In the genomic region with DNA sequence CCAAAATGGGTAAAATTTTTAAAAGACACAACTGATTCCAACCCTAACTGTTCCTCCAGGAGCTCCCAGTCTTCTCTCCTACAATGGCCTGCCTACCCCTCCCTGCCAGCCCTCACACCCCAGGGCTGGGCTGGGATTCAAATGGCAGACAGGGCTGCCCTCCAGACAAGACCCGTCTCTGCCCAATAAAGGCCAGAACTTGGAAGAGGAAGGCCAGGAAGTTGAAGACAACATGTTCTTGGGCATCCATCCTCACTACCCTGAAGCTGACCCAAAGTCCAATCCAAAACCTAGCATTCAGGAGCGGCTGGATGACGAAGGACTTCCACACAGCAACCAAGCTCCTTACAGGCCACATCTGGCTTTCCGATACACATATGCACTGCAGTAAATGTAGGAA, we compare ENCODE assay signal across 10 mouse cellular contexts.
DNase-seq lines count a peak whose midpoint lies in the region; ATAC-seq and TF ChIP-seq lines count a peak whose summit lies in the region.
"Had no signal": no experiment of that assay in that cellular context is flagged by ENCODE, and none has a peak within 500 bp of the region (broad histone marks: within the 10 kb centered on the region; RNA-seq: fewer than 3 reads in every experiment).

No protein-coding gene starts in this region.

- no peak for TF ChIP-seq EP300 in liver, postnatal 0 days (IDR thresholded peaks at IDR 0.05; ENCODE audit: low read depth)

- H3K4me1 ChIP-seq in liver, postnatal 0 days (ENCODE audit: insufficient read depth): peaks cover 51% of the 10 kb centered on the region
- H3K4me1 ChIP-seq in olfactory bulb, adult 2 months (ENCODE audit: control insufficient read depth, insufficient read depth, low read length): peaks cover 7% of the 10 kb centered on the region
- peaks cover 2% of the 10 kb centered on the region; the same call in 1 of the 2 replicates for H3K4me1 ChIP-seq in forebrain, embryonic 11.5 days (replicated peaks; ENCODE audit: control insufficient read depth, insufficient read depth, low read length)

- TF ChIP-seq POLR2A in olfactory bulb, adult 2 months (IDR thresholded peaks at IDR 0.05; ENCODE audit: insufficient read depth, low read depth, low read length): no peak

- TF ChIP-seq CTCF in liver, postnatal 0 days (IDR thresholded peaks at IDR 0.05; ENCODE audit: low read depth): no peak
- no peak for TF ChIP-seq CTCF in olfactory bulb, adult 2 months (IDR thresholded peaks at IDR 0.05; ENCODE audit: insufficient read depth, low read depth, low read length)

- 70% methylated on average over 4 of the region's 4 CpGs for WGBS in liver, postnatal 0 days (ENCODE audit: insufficient replicate concordance)
- WGBS in olfactory bulb, adult 2 months: 73% methylated on average over 4 of the region's 4 CpGs
- WGBS in forebrain, embryonic 11.5 days: 53% methylated on average over 4 of the region's 4 CpGs

- intact Hi-C loops in gastrocnemius, postnatal 14 days (cut with DNase I; ENCODE audit: low total_unique reads): no loop called here

- no peak overlapping the region for H3K9ac ChIP-seq in liver, postnatal 0 days (replicated peaks)
- no peak overlapping the region for H3K9ac ChIP-seq in forebrain, embryonic 11.5 days (ENCODE audit: low read length)
- H3K9ac ChIP-seq: liver, embryonic 12.5 days had no signal

- no peak overlapping the region for H3K4me3 ChIP-seq in liver, postnatal 0 days (ENCODE audit: low read depth, low read length)
- H3K4me3 ChIP-seq in olfactory bulb, adult 2 months (ENCODE audit: insufficient read depth, low read depth, low read length): no peak overlapping the region
- no peak overlapping the region for H3K4me3 ChIP-seq in forebrain, embryonic 11.5 days (ENCODE audit: low read depth, low read length)
- H3K4me3 ChIP-seq: liver, embryonic 12.5 days had no signal

- H3K36me3 ChIP-seq in liver, postnatal 0 days (replicated peaks; ENCODE audit: insufficient read depth, low read length): no peaks in the 10 kb centered on the region
- no peaks in the 10 kb centered on the region for H3K36me3 ChIP-seq in forebrain, embryonic 11.5 days (ENCODE audit: control insufficient read depth, insufficient read depth, low read length)
- H3K36me3 ChIP-seq: liver, embryonic 12.5 days had no signal

- H3K9me3 ChIP-seq in liver, postnatal 0 days (ENCODE audit: low read length): no peaks in the 10 kb centered on the region
- no peaks in the 10 kb centered on the region for H3K9me3 ChIP-seq in forebrain, embryonic 11.5 days (ENCODE audit: control insufficient read depth, low read length)
- H3K9me3 ChIP-seq: liver, embryonic 12.5 days had no signal

- peak; percentile 31 for DNase-seq in gastrocnemius, postnatal 14 days
- no peak for DNase-seq in gastrocnemius, postnatal 4 days (ENCODE audit: low spot score in 2 of 2)
- DNase-seq in liver, postnatal 0 days: no peak
- DNase-seq in liver: no peak
- DNase-seq in cerebellum, adult 9-11 months: peak; percentile 78
- no peak for DNase-seq in urinary bladder, postnatal 4 days (ENCODE audit: low spot score in 2 of 2)
- no peak for DNase-seq in forebrain, embryonic 11.5 days (ENCODE audit: low spot score)

- H3K27ac ChIP-seq in liver, postnatal 0 days (ENCODE audit: low read depth): peak overlapping the region; percentile 4; the same call in 1 of the 2 replicates
- H3K27ac ChIP-seq in olfactory bulb, adult 2 months (ENCODE audit: insufficient read depth, low read depth, low read length): peak overlapping the region; percentile 60; the same call in 1 of the 2 replicates
- H3K27ac ChIP-seq in forebrain, embryonic 11.5 days (ENCODE audit: low read depth, low read length): no peak overlapping the region
- H3K27ac ChIP-seq: kidney, postnatal 0 days; liver, embryonic 12.5 days had no signal

- no peaks in the 10 kb centered on the region for H3K27me3 ChIP-seq in liver, postnatal 0 days (ENCODE audit: insufficient read depth, low read length)
- H3K27me3 ChIP-seq in forebrain, embryonic 11.5 days (ENCODE audit: control insufficient read depth, insufficient read depth, low read length): no peaks in the 10 kb centered on the region
- H3K27me3 ChIP-seq: liver, embryonic 12.5 days had no signal

- ATAC-seq in liver, postnatal 0 days: no peak
- ATAC-seq in forebrain, embryonic 11.5 days (replicated peaks; ENCODE audit: low FRiP score): no peak
- ATAC-seq: liver, embryonic 12.5 days had no signal

- 0 out of 2 replicates have a peak overlapping the region, but pooled peaks have one; percentile 23 for H3K4me2 ChIP-seq in liver, postnatal 0 days (ENCODE audit: low read depth, low read length)
- no peak overlapping the region for H3K4me2 ChIP-seq in forebrain, embryonic 11.5 days (ENCODE audit: low read depth, low read length, severe bottlenecking)
- H3K4me2 ChIP-seq: liver, embryonic 12.5 days had no signal

Comparison
In these comparisons a context has a peak if more than half of its experiments do, and no peak if none do; other contexts are left out.
1. DNase-seq: peak in gastrocnemius, postnatal 14 days (single experiment) and cerebellum, adult 9-11 months (single experiment); none in gastrocnemius, postnatal 4 days (0 of 2), liver, postnatal 0 days (single experiment), liver (single experiment), urinary bladder, postnatal 4 days (0 of 2) and forebrain, embryonic 11.5 days (single experiment).